Mouse (Mus musculus) stomach, embryonic 14.5 days (tissue): ENCODE measurements around the gene Gm21987. TPM values are rescaled to one million over a fixed set of nuclear protein-coding genes. Genes with fewer than 3 reads are reported as not detected.
A peak's percentile ranks its signal among the peaks of the same experiment; 100 is the strongest.

ENCODE experiments used
- ATAC-seq: fragments of 200-750 bp; cut with Nextera tagmentation; 2 replicates; pipeline ENCODE4 v1.8.0; 2017; ENCODE audit warnings: low read depth, moderate TSS enrichment; ENCODE audit not compliant: insufficient number of reproducible peaks, insufficient read depth, low FRiP score
- H3K27ac ChIP-seq: fragments of 300-500 bp; sonication (generic); 2 replicates; pipeline ENCODE4 v1.5.1; 2014; ENCODE audit warnings: mild to moderate bottlenecking, low read length, moderate library complexity, mixed read lengths
- H3K27me3 ChIP-seq: fragments of 300-500 bp; sonication (generic); 2 replicates; pipeline ENCODE4 v1.6.1; 2014; ENCODE audit warnings: low read length, control low read depth, mixed read lengths; ENCODE audit not compliant: control insufficient read depth, insufficient read depth
- H3K36me3 ChIP-seq: fragments of 300-500 bp; sonication (generic); 2 replicates; pipeline ENCODE4 v1.6.1; 2014; ENCODE audit warnings: mild to moderate bottlenecking, control low read depth, low read length, moderate library complexity, mixed read lengths; ENCODE audit not compliant: control insufficient read depth, insufficient read depth
- H3K4me1 ChIP-seq: fragments of 300-500 bp; sonication (generic); 2 replicates; pipeline ENCODE4 v1.6.1; 2014; ENCODE audit warnings: low read length, control low read depth, mixed read lengths; ENCODE audit not compliant: control insufficient read depth, insufficient read depth
- H3K4me2 ChIP-seq: fragments of 300-500 bp; sonication (generic); replicated peaks from 2 replicates; pipeline ENCODE4 v1.6.1; 2014; ENCODE audit warnings: low read depth, low read length, control low read depth
- H3K4me3 ChIP-seq: fragments of 300-500 bp; sonication (generic); 2 replicates; pipeline ENCODE4 v1.5.1; 2014; ENCODE audit warnings: low read depth, low read length, control low read depth
- H3K9ac ChIP-seq: fragments of 300-500 bp; sonication (generic); replicated peaks from 2 replicates; pipeline ENCODE4 v1.6.1; 2014; ENCODE audit warnings: low read depth, mild to moderate bottlenecking, control low read depth, low read length, moderate library complexity, mixed read lengths
- H3K9me3 ChIP-seq: fragments of 300-500 bp; sonication (generic); 2 replicates; pipeline ENCODE4 v1.6.1; 2016; ENCODE audit warnings: low read depth, low read length, control low read depth; ENCODE audit not compliant: control insufficient read depth
- WGBS: fragments of 180-500 bp; shearing (Covaris S2); extraction: QIAGEN DNeasy Blood & Tissue Kit; methylation state at CpG from one replicate; pipeline ENCODE4 v1.1.7; 2014; 5-methylcytosine and 5-hydroxymethylcytosine counted together
- polyA plus RNA-seq: library from polyadenylated mRNA; unstranded; fragments of >200 nt; fragmentation: Nextera tagmentation; extraction: Ambion mirVana; gene quantifications from 2 replicates; pipeline ENCODE4 v1.2.1, GENCODE M21; 2014

Gene Gm21987
- not detected in 2 replicates for polyA plus RNA-seq

- peaks cover 6% of the 10 kb centered on the region for H3K4me1 ChIP-seq
- WGBS: 3% methylated on average over 35 of the region's 35 CpGs
- ATAC-seq: peak; percentile 95
- H3K4me3 ChIP-seq: peak within 1 kb of the TSS; percentile 55
- H3K4me2 ChIP-seq: peak within 1 kb of the TSS; percentile 65
- no peaks in the 10 kb centered on the region for H3K27me3 ChIP-seq
- H3K9me3 ChIP-seq: no peaks in the 10 kb centered on the region
- peak within 1 kb of the TSS; percentile 70 for H3K27ac ChIP-seq
- peaks cover 8% of the 10 kb centered on the region for H3K36me3 ChIP-seq
- peak within 1 kb of the TSS; percentile 56 for H3K9ac ChIP-seq
These were observed at the start of gene Gm21987, which contains the start of gene Cox17 for GRCm38 (mm10) chr16:38346529-38347325. Gene Gm21987 (plus strand): TSS chr16:38347040. Gene Cox17 (plus strand): TSS chr16:38346991.

GRCm38 (mm10) chr16:38298410-38298809 lies 48.4 kb upstream of the Gm21987 start:
- Histone ChIP-seq H3K9me3 (no peaks in the 10 kb centered on the region), H3K9ac (no peak overlapping the region), H3K4me2 (no peak overlapping the region), H3K36me3 (no peaks in the 10 kb centered on the region), H3K4me3 (no peak overlapping the region), H3K27ac (no peak overlapping the region), H3K4me1 (no peaks in the 10 kb centered on the region), H3K27me3 (no peaks in the 10 kb centered on the region)
- 84% methylated on average over 6 of the region's 6 CpGs for WGBS
- ATAC-seq: no peak

GRCm38 (mm10) chr16:38302367-38302766 lies 44.5 kb upstream of the Gm21987 start:
- H3K4me1 ChIP-seq: no peaks in the 10 kb centered on the region
- no peak overlapping the region for H3K27ac ChIP-seq
- H3K9ac ChIP-seq: no peak overlapping the region
- H3K36me3 ChIP-seq: no peaks in the 10 kb centered on the region
- H3K4me2 ChIP-seq: no peak overlapping the region
- no peaks in the 10 kb centered on the region for H3K27me3 ChIP-seq
- no peaks in the 10 kb centered on the region for H3K9me3 ChIP-seq
- no peak for ATAC-seq
- H3K4me3 ChIP-seq: no peak overlapping the region
- WGBS: 84% methylated on average over 13 of the region's 13 CpGs

DNA sequence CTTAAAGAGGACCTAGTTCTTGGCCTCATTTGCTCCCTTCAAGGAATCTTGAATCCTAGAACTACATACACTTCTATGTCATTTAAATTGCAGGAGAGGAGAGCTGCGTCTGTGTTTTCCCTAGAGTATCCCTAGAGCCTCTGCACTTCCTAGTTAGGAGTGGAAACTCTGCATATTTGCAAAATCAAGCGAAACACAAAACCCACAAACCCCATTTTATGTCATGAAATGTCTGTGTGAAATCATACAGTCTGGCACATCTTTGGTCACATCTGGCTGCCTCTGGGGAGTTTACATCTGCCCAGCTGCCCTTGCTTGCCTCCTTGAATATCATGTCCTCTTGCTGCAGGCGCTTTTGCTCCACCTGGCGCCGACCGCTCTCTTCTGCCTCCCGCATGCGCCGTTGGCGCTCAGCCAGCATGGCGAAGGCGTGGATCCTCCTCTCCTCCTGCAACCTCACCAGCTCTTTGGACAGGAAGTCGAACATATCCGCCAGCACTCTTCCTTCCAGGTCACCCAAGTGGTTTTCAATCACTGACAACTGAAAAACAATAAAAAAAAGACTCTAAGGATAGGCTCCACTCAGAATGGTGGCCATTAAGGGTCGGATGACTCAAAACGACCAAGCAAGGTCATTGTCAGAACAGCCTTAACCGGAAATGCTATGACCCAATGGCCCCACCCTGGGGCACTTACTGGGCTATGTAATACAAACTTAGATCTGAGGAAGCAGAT lies 42.2 kb upstream of the Gm21987 start:
- WGBS: 54% methylated on average over 17 of the region's 17 CpGs
- H3K36me3 ChIP-seq: no peaks in the 10 kb centered on the region

GRCm38 (mm10) chr16:38306571-38307220 lies 40.1 kb upstream of the Gm21987 start:
- Histone ChIP-seq H3K9me3 (no peaks in the 10 kb centered on the region), H3K4me1 (no peaks in the 10 kb centered on the region), H3K9ac (no peak overlapping the region), H3K27ac (no peak overlapping the region), H3K27me3 (no peaks in the 10 kb centered on the region), H3K4me2 (no peak overlapping the region), H3K4me3 (no peak overlapping the region), H3K36me3 (no peaks in the 10 kb centered on the region)
- no peak for ATAC-seq
- 54% methylated on average over 18 of the region's 18 CpGs for WGBS

More for the DNA sequence above, 42.2 kb upstream of the Gm21987 start:
- ATAC-seq: peak; percentile 38; the same call in 1 of the 2 replicates
- Histone ChIP-seq H3K27me3 (no peaks in the 10 kb centered on the region), H3K27ac (no peak overlapping the region), H3K9me3 (no peaks in the 10 kb centered on the region), H3K4me3 (no peak overlapping the region), H3K9ac (no peak overlapping the region), H3K4me1 (no peaks in the 10 kb centered on the region), H3K4me2 (peak overlapping the region; percentile 8; the same call in 1 of the 2 replicates)

DNA sequence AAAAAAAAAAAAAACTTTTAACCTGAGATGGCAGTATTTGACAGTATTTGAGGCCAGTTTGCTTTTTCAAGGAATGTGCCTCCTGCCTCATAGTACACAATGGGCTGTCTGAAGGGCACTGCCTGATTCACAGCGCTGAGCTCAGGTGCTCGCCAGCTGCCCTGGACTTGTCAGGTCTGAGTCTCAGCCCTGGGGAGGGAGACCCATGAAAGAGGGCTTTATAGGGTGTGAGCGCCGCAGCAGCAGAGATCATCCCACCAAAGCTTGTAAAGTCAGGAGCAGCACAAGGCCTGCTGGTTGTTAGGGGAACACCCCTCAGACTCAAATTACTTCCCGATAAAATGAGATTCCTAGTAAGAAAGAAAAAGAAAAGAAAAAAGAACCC lies 39.6 kb upstream of the Gm21987 start:
- Histone ChIP-seq H3K27me3 (no peaks in the 10 kb centered on the region), H3K4me3 (no peak overlapping the region), H3K4me2 (no peak overlapping the region), H3K9ac (no peak overlapping the region), H3K36me3 (no peaks in the 10 kb centered on the region), H3K9me3 (no peaks in the 10 kb centered on the region), H3K4me1 (no peaks in the 10 kb centered on the region), H3K27ac (no peak overlapping the region)
- WGBS: 48% methylated on average over 5 of the region's 5 CpGs
- ATAC-seq: no peak

- no peak for ATAC-seq
- Histone ChIP-seq H3K4me2 (no peak overlapping the region), H3K9me3 (no peaks in the 10 kb centered on the region), H3K36me3 (no peaks in the 10 kb centered on the region), H3K27ac (no peak overlapping the region), H3K27me3 (no peaks in the 10 kb centered on the region), H3K4me1 (no peaks in the 10 kb centered on the region), H3K9ac (no peak overlapping the region), H3K4me3 (no peak overlapping the region)
- 59% methylated on average over 7 of the region's 7 CpGs for WGBS
These were observed 39.2 kb upstream of the Gm21987 start for GRCm38 (mm10) chr16:38307651-38308050.

GRCm38 (mm10) chr16:38308195-38308594 lies 38.6 kb upstream of the Gm21987 start:
- ATAC-seq: no peak
- no peaks in the 10 kb centered on the region for H3K36me3 ChIP-seq
- no peak overlapping the region for H3K4me3 ChIP-seq
- WGBS: 86% methylated on average over 11 of the region's 11 CpGs
- no peaks in the 10 kb centered on the region for H3K9me3 ChIP-seq
- no peak overlapping the region for H3K9ac ChIP-seq
- H3K27ac ChIP-seq: no peak overlapping the region
- H3K27me3 ChIP-seq: no peaks in the 10 kb centered on the region
- H3K4me2 ChIP-seq: no peak overlapping the region
- H3K4me1 ChIP-seq: no peaks in the 10 kb centered on the region
